ENCODE assay signal across 3 mouse cellular contexts in genomic region chr17:7134002-7134401, GRCm38 (mm10). TPM values are rescaled to one million over a fixed set of nuclear protein-coding genes. Genes with fewer than 3 reads are reported as not detected.
A peak's percentile ranks its signal among the peaks of the same experiment; 100 is the strongest.
ATAC-seq lines count a peak whose summit lies in the region.

No protein-coding gene starts in this region.

- peak; percentile 9; the same call in 1 of the 2 replicates for ATAC-seq in granulocyte monocyte progenitor cell, adult 5-6 weeks (replicated peaks; ENCODE audit: poor library complexity, severe bottlenecking)
- ATAC-seq in megakaryocyte, adult 5-6 weeks (ENCODE audit: poor library complexity, severe bottlenecking) = peak; percentile 90
- ATAC-seq in neutrophil, adult 5-6 weeks (ENCODE audit: extremely low read depth, insufficient number of reproducible peaks, low FRiP score, poor library complexity, severe bottlenecking) = peak; percentile 38; the same call in 1 of the 2 replicates

RNA-seq across cellular contexts. Expression of gene Rps6ka2, which starts 35.9 kb away (rescaled TPM):
- 32.6 and 34.5 TPM in 2 replicates for total RNA-seq in granulocyte monocyte progenitor cell, adult 5-6 weeks (2014; fragmentation: Nextera tagmentation)
- total RNA-seq in granulocyte monocyte progenitor cell, adult 5-6 weeks (2017) = 21.2 and 26.1 TPM in 2 replicates
- total RNA-seq in megakaryocyte, adult 5-6 weeks (2015) = 5.6 and 6.7 TPM in 2 replicates
- total RNA-seq in megakaryocyte, adult 5-6 weeks (2017) = 5.5 and 6.5 TPM in 2 replicates
- 9.5 and 9.7 TPM in 2 replicates for total RNA-seq in neutrophil, adult 5-6 weeks (2017)

Comparison
In these comparisons a context has a peak if more than half of its experiments do, and no peak if none do; other contexts are left out.
1. ATAC-seq: peak in every context shown above with its lines; median percentile 90 in megakaryocyte, adult 5-6 weeks; 38 in neutrophil, adult 5-6 weeks; 9 in granulocyte monocyte progenitor cell, adult 5-6 weeks.